Comparison of ENCODE assay signal across 9 mouse cellular contexts in genomic region chr5:27544816-27545270, GRCm38 (mm10). TPM values are rescaled to one million over a fixed set of nuclear protein-coding genes. Genes with fewer than 3 reads are reported as not detected.
DNase-seq lines count a peak whose midpoint lies in the region; ATAC-seq and TF ChIP-seq lines count a peak whose summit lies in the region.
"Had no signal": no experiment of that assay in that cellular context is flagged by ENCODE, and none has a peak within 500 bp of the region (broad histone marks: within the 10 kb centered on the region; RNA-seq: fewer than 3 reads in every experiment).

No protein-coding gene starts in this region.

- 6% methylated on average over 2 of the region's 2 CpGs for WGBS in heart, adult 2 months
- 9% methylated on average over 2 of the region's 2 CpGs for WGBS in intestine, embryonic 16.5 days
- 9% methylated on average over 2 of the region's 2 CpGs for WGBS in liver, adult 2 months

- TF ChIP-seq POLR2A in heart, adult 2 months (IDR thresholded peaks at IDR 0.05; ENCODE audit: insufficient read depth, low read depth, low read length): no peak
- no peak for TF ChIP-seq POLR2A in liver, adult 2 months (IDR thresholded peaks at IDR 0.05; ENCODE audit: extremely low read depth, insufficient read depth, low read length)

- no peaks in the 10 kb centered on the region for H3K36me3 ChIP-seq in heart, adult 2 months (ENCODE audit: control insufficient read depth, insufficient read depth, low read length)
- no peaks in the 10 kb centered on the region for H3K36me3 ChIP-seq in intestine, embryonic 16.5 days (ENCODE audit: control insufficient read depth, insufficient read depth, low read length)
- no peaks in the 10 kb centered on the region for H3K36me3 ChIP-seq in liver, adult 2 months (ENCODE audit: control insufficient read depth, insufficient read depth, low read length)
- H3K36me3 ChIP-seq: heart, embryonic 13.5 days had no signal

- intact Hi-C loops in heart, adult 2 months (cut with DNase I): loop anchor here (10.0 kb wide), 1 partner anchor 470 kb away; no protein-coding TSS in a partner anchor

- peak; percentile 43 for TF ChIP-seq CTCF in heart, adult 2 months (IDR thresholded peaks at IDR 0.05)
- no peak for TF ChIP-seq CTCF in liver, adult 2 months (IDR thresholded peaks at IDR 0.05; ENCODE audit: low read depth, low read length)

- no peak for DNase-seq in heart, adult 2 months
- no peak for DNase-seq in heart, adult 9 months (ENCODE audit: low spot score in 2 of 2)
- DNase-seq in adrenal gland, adult (ENCODE audit: inconsistent age in 2 of 2, low spot score in 1 of 2): peak; percentile 31 to 87
- DNase-seq in embryo, embryonic 10.5 days (ENCODE audit: low spot score): peak; percentile 72
- DNase-seq in liver, adult 2 months (ENCODE audit: extremely low read depth, low read depth, low spot score): peak; percentile 2
- DNase-seq in retina, postnatal 7 days (ENCODE audit: low read depth, low spot score): peak; percentile 3

- H3K4me3 ChIP-seq in heart, adult 2 months: no peak overlapping the region
- no peak overlapping the region for H3K4me3 ChIP-seq in intestine, embryonic 16.5 days (ENCODE audit: low read length)
- no peak overlapping the region for H3K4me3 ChIP-seq in liver, adult 2 months (ENCODE audit: insufficient read depth, low read depth, low read length)
- H3K4me3 ChIP-seq: heart, embryonic 13.5 days had no signal

- no peaks in the 10 kb centered on the region for H3K27me3 ChIP-seq in heart, adult 2 months (ENCODE audit: control insufficient read depth, insufficient read depth, low read length)
- H3K27me3 ChIP-seq in intestine, embryonic 16.5 days (replicated peaks; ENCODE audit: control insufficient read depth, insufficient read depth, low read length): no peaks in the 10 kb centered on the region
- no peaks in the 10 kb centered on the region for H3K27me3 ChIP-seq in liver, adult 2 months (ENCODE audit: control insufficient read depth, insufficient read depth, low read length)
- H3K27me3 ChIP-seq: heart, embryonic 13.5 days had no signal

- H3K9ac ChIP-seq in heart, adult 2 months (ENCODE audit: low read depth, low read length): no peak overlapping the region
- no peak overlapping the region for H3K9ac ChIP-seq in intestine, embryonic 16.5 days (ENCODE audit: low read depth, low read length)
- H3K9ac ChIP-seq in liver, adult 2 months (ENCODE audit: low read depth, low read length): no peak overlapping the region
- H3K9ac ChIP-seq: heart, embryonic 13.5 days had no signal

- H3K4me1 ChIP-seq in heart, adult 2 months (ENCODE audit: control insufficient read depth, insufficient read depth, low read length): no peaks in the 10 kb centered on the region
- H3K4me1 ChIP-seq in intestine, embryonic 16.5 days (ENCODE audit: control insufficient read depth, insufficient read depth, low read length): no peaks in the 10 kb centered on the region
- H3K4me1 ChIP-seq in liver, adult 2 months (ENCODE audit: control insufficient read depth, insufficient read depth, low read length): no peaks in the 10 kb centered on the region
- H3K4me1 ChIP-seq: heart, embryonic 13.5 days had no signal

- H3K9me3 ChIP-seq in intestine, embryonic 16.5 days (ENCODE audit: control insufficient read depth, low read length): no peaks in the 10 kb centered on the region
- H3K9me3 ChIP-seq: heart, embryonic 13.5 days had no signal

- no peak overlapping the region for H3K27ac ChIP-seq in heart, adult 2 months
- no peak overlapping the region for H3K27ac ChIP-seq in intestine, embryonic 16.5 days (ENCODE audit: low read length)
- no peak overlapping the region for H3K27ac ChIP-seq in liver, adult 2 months (replicated peaks; ENCODE audit: insufficient read depth, low read depth, low read length)
- H3K27ac ChIP-seq: heart, embryonic 13.5 days had no signal

- TF ChIP-seq EP300 in heart, adult 2 months (IDR thresholded peaks at IDR 0.05; ENCODE audit: insufficient read depth, low read depth, low read length): no peak

- no peaks in the 10 kb centered on the region for H3K79me2 ChIP-seq in heart, adult 2 months (replicated peaks; ENCODE audit: control insufficient read depth, insufficient read depth, low read length)
- H3K79me2 ChIP-seq in liver, adult 2 months (ENCODE audit: control insufficient read depth, insufficient read depth, low read length): no peaks in the 10 kb centered on the region

- H3K4me2 ChIP-seq in intestine, embryonic 16.5 days (ENCODE audit: low read depth, low read length): no peak overlapping the region
- H3K4me2 ChIP-seq: heart, embryonic 13.5 days had no signal

- 0 out of 2 replicates have a peak, but pooled peaks have one; percentile 38 for ATAC-seq in intestine, embryonic 16.5 days
- no peak for ATAC-seq in inflammation-experienced regulatory T-cells, adult 6 months

RNA-seq across cellular contexts. Expression of gene Speer4b, which starts 43.6 kb away (rescaled TPM):
- not detected for total RNA-seq in heart, adult 2 months (2021)
- not detected in 2 replicates for polyA plus RNA-seq in heart, adult 2 months (2012; rRNA removed)
- polyA plus RNA-seq in intestine, embryonic 16.5 days (2015; fragmentation: Nextera tagmentation; extraction: Ambion mirVana): not detected in 2 replicates
- total RNA-seq in liver, adult 2 months (2014; rRNA removed): not detected in 2 replicates
- not detected in 2 replicates for polyA plus RNA-seq in liver, adult 2 months (2012; rRNA removed)
- not detected for polyA plus RNA-seq in inflammation-experienced regulatory T-cells, adult 6 months (2017; shearing (Covaris generic))
- polyA plus RNA-seq: heart, embryonic 13.5 days had no signal

Comparison
In these comparisons a context has a peak if more than half of its experiments do, and no peak if none do; other contexts are left out.
1. DNase-seq: peak in adrenal gland, adult (2 of 2), embryo, embryonic 10.5 days (single experiment), liver, adult 2 months (single experiment) and retina, postnatal 7 days (single experiment); none in heart, adult 2 months (0 of 2) and heart, adult 9 months (0 of 2).